Mouse (Mus musculus) cerebellum, adult 18-20 months (tissue): ENCODE measurements around the gene Nek3.
A peak's percentile ranks its signal among the peaks of the same experiment; 100 is the strongest.

Experiments used
- DNase-seq, 2 experiments: peaks; one replicate each; pipeline ENCODE4 v3.0.0; 2021

The Nek3 gene

GRCm38 (mm10) chr8:22166080-22166603, at the start of gene Nek3:
Nek3 (minus strand) TSS chr8:22166435.
- peak; percentile 86 to 88 for DNase-seq

GRCm38 (mm10) chr8:22214826-22215225, 48.6 kb upstream of the Nek3 start:
- no peak for DNase-seq

GRCm38 (mm10) chr8:22209012-22209411, 42.8 kb upstream of the Nek3 start:
- no peak for DNase-seq

GRCm38 (mm10) chr8:22207535-22207934, 41.3 kb upstream of the Nek3 start:
- no peak for DNase-seq

- DNase-seq: no peak
Observed at GRCm38 (mm10) chr8:22199481-22199880, 33.2 kb upstream of the Nek3 start.

- DNase-seq: no peak
Observed at GRCm38 (mm10) chr8:22197914-22198313, 31.7 kb upstream of the Nek3 start.

GRCm38 (mm10) chr8:22193432-22194010, 27.3 kb upstream of the Nek3 start:
- no peak for DNase-seq

- peak; percentile 81 to 97 for DNase-seq
Observed at GRCm38 (mm10) chr8:22192660-22193431, 26.6 kb upstream of the Nek3 start, which contains the start of gene Vps36. Vps36 (plus strand) TSS chr8:22192809.

GRCm38 (mm10) chr8:22185431-22186397, 19.5 kb upstream of the Nek3 start, which contains the start of gene Ckap2:
Ckap2 (minus strand) TSS chr8:22185819.
- peak; percentile 81 to 84 for DNase-seq

- DNase-seq: no peak
Observed at GRCm38 (mm10) chr8:22184884-22185283, 18.6 kb upstream of the Nek3 start.

- DNase-seq: no peak
Observed at GRCm38 (mm10) chr8:22175966-22176365, 9.7 kb upstream of the Nek3 start.

- no peak for DNase-seq
Observed at GRCm38 (mm10) chr8:22169167-22169566, 2.9 kb upstream of the Nek3 start.

GRCm38 (mm10) chr8:22165251-22166079, 770 bp downstream of the Nek3 start:
- DNase-seq: no peak

- no peak for DNase-seq
Observed at GRCm38 (mm10) chr8:22164431-22164830, 1.8 kb downstream of the Nek3 start.

GRCm38 (mm10) chr8:22162206-22162605, 4.0 kb downstream of the Nek3 start:
- DNase-seq: no peak

GRCm38 (mm10) chr8:22150345-22150663, 15.9 kb downstream of the Nek3 start:
- no peak for DNase-seq

- no peak for DNase-seq
Observed at GRCm38 (mm10) chr8:22149643-22150344, 16.4 kb downstream of the Nek3 start.

GRCm38 (mm10) chr8:22148367-22148740, 17.9 kb downstream of the Nek3 start:
- no peak for DNase-seq

- no peak for DNase-seq
Observed at GRCm38 (mm10) chr8:22147706-22148366, 18.4 kb downstream of the Nek3 start.

- no peak for DNase-seq
Observed at GRCm38 (mm10) chr8:22145831-22146230, 20.4 kb downstream of the Nek3 start.
